Mouse (Mus musculus) adrenal gland, adult 8-10 months (tissue): ENCODE data around the gene Tbc1d14. TPM values are rescaled to one million over a fixed set of nuclear protein-coding genes. Genes with fewer than 3 reads are reported as not detected.

ENCODE experiments used
- DNase-seq: peaks from one replicate; pipeline ENCODE4 v3.0.0; 2022
- total RNA-seq, 4 experiments: library from RNA; stranded (reverse); gene quantifications; 2 replicates each; pipeline ENCODE4 v1.2.4; 2022

Tbc1d14 gene
- total RNA-seq, 4 experiments from 2014 or later = 46.1 to 55.5 (median 53.4) TPM

DNA sequence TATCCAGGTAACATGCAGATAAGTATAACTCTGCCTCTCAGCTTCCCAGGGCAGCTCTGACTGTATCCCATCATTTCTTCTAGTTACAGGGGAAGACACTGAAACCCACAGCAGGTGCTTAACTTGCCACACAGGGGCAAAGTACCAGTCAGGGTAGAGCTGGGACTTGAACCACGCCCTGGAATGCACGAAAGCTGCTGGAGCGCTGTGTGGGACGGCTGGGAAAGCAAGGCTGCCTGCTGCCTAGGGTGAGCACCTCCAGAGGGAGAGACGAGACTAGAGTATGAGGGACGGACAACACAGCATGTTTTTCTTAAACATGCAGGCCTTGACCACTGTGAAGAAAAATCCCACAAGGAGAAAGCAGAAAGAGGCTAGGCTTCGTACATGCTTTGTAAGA is 87.8 kb downstream of the Tbc1d14 start:
- no peak for DNase-seq

DNA sequence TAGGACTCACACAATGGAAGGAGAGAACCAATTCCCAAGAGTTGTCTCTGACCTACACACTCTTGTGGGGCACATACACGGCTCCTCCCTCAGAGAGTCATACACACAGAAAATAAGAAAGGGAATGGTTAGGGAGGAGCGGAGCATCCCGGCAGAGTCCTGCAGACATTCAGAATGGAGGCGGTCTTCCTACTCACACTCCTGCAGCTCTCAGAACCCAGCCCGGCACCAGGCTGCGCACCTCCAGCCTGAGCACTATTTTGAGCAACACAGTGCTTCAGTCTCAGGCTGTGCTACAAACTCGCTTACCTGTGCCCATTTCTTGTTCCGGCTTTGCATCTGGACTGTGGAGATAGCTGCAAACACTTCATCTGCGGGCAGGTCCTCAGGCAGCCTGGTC is 98.4 kb downstream of the Tbc1d14 start:
- no peak for DNase-seq

DNA sequence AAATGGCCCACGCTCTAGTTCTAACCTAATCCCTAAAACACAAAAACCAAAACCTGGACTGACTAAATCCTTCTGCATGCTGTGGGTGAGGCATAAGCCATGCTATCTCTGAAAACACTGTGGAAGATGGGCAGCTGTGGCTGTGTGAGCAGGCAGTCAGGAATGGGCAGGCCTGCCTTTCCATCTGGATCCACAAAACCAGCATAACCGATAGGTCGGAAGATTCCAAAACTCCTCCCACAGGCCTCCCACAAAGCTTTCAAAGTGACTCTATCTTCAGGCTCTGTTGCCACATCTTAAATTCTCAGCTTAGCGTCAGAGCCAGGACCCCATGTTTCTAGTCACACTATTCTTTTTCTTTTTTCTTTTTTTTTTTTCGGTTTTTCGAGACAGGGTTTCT is 99.2 kb downstream of the Tbc1d14 start:
- DNase-seq = no peak

DNA sequence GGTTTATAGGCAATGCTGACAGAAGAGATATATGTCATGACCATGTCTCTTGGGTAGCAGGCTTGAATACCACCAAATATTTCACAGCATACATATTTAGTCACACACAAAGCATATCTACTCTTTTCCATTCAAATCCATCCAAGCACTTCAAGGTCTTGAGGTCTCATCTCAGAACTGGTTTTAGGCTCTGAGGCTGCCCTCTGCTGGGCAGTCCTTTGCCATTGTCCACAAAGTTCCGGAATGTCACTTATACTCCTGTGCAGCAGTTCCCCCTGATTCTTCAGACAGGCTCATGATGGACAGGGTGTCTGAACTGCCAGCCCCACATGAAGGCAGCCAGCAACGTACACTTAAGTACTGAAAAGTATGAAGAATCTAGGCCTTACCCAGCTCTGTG is 103.9 kb downstream of the Tbc1d14 start:
- DNase-seq = no peak

DNA sequence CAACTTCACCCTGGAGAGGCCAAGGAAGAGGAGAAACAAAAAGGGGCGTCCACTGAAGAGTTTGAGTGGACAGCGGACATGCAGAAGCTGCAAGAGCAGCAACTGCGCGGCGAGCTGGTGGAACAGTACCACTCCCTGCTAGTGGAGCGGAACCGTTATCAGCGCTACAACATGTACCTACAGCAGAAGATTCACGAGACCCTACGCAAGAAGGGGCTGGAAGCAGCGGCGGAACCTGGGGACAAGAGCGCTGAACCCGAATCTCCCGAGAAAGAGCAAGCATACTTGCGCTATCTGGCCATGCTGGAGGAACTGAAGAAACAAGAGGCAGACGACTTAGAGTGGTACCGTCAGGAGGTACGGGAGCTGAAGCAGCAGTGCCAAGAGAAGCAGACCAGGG is 107.8 kb downstream of the Tbc1d14 start:
- no peak for DNase-seq

DNA sequence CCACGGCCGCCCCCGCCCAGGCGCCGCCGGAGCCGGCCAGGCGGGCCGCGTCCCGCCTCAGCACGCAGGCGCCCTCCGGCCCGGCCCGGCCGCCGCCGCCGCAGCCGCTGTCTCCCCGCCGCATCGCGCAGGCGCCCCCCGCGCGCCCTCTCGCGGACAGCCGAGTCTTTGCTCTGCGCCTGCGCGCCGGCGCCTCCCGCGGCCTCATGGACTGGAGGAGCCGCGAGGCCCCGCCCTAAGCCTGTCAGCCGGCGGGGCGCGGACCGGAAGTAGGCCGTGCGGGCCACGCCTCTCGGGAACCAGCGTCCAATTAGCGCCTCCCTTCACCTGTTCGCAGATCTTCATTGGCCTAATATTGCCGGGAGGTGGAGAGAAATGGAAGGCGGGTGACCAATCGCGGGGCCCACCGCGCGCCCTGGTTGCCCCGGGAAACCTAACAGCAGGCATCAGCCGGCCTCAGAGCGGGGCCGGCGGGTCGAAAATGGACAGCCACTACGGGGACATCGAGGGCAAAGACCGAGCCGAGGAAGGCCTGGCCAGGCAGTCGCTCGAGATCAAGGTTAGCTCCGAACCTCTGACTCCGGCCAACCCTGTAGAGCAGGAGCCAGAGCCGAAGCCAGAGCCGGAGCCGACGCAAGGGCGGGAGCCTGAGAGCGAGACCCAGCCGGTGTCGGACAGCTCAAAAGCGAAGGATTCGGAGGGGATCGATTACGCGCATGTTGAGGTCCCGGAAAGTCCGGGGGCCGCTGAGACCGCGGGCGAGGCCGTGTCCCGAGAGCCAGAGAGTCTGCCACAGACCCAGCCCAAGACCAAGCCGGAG is 108.7 kb downstream of the Tbc1d14 start, which contains the start of the genes Tada2b and Ccdc96:
Tada2b (minus strand) TSS at position 115 of the 820 bp plus-strand sequence.
Ccdc96 (plus strand) TSS at position 418 of the 820 bp plus-strand sequence.
- peak; percentile 98 for DNase-seq

DNA sequence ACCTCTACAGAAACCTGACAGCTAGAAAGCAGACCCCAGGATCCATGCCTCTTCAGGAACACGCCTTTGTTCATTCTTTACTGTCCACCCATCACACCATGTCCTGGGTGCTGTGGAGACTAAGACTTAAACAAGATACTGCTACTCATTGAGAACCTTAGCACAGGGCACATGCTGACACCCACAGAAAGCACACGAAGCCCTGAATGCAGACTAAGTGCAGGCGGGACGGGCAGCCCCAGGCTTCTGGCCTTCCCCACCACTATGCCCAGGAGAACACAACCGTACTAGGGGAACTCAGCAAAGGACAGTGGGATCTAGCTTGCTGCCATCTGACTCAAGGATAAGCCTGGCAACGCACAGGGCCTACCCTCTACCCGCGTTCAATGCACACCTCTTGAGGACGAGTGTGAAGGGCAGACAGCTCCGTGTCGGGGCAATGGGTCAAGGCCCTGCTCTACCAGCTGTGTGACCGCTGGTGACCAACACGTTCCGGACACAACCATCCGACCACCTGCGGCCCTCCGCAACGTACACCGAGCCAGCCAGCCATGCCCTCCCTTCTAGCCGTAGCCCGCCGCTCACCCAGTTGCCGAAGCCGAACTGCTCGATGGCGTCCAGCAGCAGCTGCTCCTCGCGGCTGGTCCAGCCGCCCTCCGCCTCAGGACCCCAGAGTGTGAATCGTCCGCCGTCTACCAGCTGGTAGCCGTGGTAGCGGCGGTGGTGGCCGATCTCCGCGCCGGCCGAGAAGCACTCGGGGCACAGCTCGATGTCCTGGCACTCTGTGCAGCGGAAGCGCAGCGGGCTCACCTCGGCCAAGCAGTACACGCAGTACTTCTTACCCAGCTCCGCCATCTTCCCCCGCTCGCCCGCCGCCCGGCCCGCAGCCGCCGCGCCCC is 109.6 kb downstream of the Tbc1d14 start:
- DNase-seq = no peak

DNA sequence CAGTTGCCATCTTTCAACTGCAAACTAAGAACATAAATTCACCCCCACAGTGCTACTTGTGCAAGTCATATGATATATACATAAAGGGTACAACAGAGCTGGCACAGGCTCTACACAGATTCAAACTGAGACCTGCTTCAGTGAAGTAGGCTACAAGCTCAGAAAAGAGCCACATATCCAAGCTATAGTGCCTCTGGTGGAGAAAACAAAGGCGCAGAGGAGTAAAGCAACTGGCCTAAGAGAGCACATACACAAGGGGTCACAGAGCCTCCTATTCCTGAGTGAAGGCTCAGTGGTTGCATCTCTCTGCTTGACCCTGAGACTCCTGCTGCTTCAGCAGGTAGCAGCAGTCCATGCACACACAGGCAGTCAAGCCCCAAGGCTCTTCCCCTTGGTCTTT is 112.0 kb downstream of the Tbc1d14 start:
- no peak for DNase-seq

DNA sequence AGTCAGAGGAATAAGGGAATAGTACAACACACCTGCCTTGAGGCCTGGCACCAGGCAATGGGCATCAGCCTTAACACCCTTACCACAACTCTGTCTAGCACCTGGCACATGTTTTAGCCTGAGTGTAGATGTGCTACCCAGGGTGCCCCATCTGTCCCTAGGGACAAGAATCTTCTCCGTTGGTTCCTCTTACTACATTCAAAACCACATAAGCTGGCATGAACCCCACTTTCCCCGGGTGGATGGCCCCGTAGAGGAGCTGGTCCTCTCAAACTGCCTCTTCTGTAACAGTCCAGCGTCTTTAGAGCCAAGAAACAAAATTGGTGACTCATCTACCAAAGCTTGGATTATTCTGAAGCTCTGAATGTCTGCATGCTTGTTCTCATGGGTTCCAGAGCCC is 112.7 kb downstream of the Tbc1d14 start:
- no peak for DNase-seq

DNA sequence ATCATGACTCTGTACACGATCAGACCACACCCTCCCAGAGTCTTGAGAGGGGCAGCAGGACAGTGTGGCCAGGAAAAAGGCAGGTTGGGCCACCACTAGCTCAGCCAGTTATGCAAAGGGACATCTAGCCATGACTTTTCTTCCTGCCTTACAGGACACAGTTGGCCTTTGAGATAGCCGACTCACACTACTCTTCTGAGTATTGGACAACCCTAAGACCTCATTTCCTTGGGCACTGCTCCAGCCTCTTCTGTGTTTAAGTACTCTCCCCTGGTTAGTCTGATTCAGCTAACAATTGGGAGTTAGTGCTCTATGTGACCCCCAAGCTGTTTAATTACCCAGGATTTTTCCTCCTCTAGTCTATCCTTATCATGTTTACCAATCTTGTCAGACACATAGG is 113.3 kb downstream of the Tbc1d14 start:
- DNase-seq = no peak

DNA sequence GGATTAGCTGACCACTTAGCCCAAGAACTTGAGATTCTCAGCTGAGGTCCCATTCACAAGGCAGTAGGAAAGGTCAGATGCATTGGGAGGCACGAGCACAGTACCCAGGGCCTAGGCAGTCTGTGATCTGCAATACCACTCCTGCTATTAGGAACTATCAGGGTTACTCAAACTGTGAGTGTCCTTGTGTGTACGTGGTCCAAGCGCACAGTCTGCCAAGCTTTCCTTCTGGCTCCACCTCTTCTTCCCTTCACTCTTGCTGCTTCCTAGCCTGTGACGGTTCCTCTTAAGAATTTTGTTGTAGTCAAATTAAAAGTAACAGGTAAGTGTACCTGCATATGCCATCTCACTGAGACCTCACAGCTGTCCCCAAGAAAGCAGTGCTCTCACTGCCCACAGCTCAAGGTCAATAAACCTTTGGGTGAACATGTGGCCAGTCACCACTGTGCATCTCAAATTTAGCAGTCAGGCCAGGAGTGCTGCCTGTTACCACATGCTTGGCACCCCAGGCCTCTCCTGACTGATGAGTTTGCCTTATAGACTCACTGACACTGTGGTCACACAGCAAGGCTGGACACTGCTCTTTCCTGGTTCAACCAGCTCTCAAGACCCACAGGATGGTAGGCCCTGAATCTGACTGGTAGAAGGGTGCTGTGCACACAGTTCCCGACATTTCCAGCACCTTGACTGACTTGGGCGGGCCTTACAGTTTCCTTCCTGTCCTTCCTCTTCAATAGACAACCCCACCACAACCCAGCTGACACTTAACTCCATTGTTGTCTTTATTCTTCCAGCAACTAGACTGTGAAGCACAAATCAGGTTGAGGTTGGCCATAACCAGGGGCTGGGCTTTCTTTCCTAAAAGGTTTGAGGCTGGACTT is 114.3 kb downstream of the Tbc1d14 start:
- no peak for DNase-seq

DNA sequence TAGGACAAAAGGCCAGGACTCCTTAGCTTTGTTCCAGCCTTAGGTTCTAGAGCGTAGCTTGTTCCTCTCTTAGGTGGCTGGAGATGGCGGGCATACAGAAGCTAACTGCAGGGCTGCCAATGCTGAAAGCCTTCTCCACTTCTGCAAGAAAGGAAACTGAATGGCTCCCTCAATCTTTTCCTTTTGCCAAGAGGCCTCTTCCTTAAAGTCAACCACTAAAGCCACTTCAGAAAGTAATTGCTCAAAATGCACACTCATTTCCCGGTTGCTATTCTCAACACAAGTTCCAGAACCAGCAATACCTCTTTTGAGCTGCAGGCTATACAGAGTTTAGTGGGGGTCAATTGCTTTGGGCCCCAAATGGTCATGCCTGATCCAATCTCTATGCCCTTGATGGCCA is 115.6 kb downstream of the Tbc1d14 start:
- no peak for DNase-seq

DNA sequence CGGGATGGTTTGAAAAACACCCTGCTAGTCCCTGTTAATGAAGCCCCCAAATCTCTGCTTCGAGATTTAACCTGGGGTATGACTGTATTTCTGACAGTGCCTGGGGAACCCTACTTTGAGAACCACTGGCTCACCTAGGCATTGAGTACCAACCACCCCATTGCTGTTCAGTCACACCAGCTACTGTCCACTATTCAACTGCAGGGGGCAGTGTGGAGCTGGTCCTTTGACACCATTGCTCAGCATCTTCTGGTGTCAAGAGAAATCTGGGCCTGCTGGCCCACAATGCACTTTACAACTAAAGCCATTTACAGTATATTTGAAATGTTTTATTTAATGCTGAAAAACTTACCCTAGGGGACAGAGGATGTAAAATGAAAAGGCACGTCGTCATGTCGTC is 118.8 kb downstream of the Tbc1d14 start:
- no peak for DNase-seq

DNA sequence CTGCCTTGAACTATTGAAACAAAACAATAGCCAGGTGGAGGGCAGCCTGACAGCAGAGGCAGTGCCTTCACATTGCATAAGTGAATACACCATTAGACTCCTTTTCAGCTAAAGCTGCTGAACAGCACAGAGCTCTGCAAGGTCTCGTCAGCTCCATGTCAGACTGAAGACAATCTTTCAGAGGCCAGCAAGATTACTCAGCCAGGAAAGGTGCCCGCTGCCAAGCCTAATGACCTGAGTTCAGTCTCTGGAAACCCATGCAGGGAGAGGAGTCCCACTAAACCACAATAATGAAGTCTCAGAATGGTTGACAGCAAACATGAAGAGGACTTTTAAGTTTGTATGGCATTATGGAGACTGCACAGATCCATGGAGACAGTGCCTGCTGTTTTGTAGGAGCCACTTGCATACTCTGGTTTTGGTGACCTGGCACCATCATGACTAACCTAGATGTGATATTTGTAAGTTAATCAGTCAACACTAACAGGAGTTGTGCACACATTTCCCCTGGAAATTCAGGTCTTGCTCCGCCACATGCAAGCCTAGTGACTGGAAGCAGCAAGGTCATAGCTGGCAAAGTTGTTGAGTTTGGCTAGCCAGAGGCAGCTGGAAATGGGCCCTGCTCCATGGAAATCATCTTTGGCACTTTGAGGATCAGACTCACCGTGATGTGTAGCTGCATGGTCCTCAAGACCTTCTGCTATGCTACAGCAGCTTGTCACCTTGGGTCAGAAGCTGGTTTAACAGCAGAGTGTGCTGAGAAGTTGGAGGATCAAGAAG is 120.0 kb downstream of the Tbc1d14 start:
- no peak for DNase-seq

DNA sequence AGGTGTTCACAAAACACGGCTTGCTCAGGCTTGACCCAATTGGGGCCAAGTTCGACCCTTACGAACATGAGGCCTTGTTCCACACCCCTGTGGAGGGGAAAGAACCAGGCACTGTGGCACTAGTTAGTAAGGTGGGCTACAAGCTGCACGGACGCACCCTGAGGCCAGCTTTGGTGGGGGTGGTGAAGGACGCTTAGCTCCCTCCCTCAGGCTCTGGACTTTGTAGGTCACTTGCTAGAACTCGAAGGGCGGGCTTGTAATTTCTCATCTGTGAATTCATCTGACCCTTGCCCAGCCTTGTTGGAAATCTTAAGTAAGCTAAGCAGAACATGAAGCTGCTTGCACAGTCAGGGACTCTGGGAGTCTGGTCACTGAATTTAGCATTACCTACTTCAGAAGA is 121.9 kb downstream of the Tbc1d14 start:
- DNase-seq = no peak

DNA sequence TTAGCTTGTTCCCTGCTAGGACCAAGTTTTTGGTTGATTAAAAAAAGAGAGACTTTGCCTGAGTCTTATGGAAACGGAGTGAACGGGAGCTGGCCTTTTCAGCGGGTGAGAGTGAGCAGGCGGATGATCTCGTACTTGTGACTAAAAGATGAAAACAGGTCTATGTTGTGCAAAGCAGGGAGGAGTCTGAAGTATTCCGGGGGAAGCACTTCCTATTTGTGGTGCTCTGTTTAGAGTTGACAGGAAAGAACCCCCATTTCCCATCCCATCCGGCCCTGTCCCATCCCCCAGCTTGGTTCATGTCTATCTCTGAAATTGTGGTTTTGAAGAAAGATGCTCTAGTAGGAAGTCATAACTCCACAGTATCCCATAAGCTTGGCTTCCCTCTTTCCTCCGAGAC is 127.2 kb downstream of the Tbc1d14 start:
- no peak for DNase-seq

DNA sequence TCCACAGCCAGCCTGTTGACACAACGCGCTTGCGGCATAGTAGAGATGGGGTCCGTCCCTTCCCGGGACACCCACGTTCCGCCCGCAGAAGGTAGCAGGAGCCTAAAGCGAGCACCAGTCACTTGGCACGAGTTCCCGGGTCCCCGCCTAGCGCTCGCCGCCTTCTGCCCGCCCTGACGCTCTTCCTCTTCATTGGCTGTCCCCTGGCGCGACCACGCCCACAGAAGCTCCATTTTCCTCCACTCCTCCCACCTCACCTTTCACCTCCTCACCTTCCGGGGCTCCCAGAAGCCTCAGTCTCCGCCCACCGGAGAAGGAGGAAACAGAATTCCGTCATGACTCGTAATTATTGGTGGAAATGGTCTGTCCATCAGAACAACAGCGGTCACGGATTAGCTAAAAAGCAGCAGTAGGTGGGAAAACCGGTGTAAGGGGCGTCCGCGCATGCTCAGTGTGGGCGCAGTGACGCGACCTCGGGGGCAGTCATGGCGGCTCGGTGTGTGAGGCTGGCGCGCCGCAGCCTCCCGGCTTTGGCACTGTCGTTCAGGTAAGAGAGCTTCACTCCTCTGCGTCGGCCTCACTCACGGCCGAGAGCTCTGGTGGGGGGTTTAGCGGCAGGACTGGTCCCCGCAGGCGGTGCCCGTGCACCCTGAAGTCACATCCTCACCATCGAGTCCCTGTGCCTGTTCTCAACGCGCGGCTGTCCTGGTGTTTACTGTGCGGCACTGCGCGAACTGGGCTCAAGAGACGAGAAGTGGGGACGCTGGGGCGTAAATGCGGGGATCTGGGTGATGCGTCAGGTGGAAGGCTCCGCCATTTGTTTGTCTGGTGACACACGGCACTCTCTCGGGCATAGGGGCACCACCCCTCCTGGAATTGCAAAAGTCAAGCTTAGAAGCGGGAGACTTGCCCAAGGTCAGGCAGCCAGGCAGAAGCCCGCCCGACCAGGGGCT is 128.1 kb downstream of the Tbc1d14 start, which contains the start of gene Grpel1:
Grpel1 (plus strand) TSS at position 290 of the 953 bp plus-strand sequence.
- DNase-seq = peak; percentile 100

DNA sequence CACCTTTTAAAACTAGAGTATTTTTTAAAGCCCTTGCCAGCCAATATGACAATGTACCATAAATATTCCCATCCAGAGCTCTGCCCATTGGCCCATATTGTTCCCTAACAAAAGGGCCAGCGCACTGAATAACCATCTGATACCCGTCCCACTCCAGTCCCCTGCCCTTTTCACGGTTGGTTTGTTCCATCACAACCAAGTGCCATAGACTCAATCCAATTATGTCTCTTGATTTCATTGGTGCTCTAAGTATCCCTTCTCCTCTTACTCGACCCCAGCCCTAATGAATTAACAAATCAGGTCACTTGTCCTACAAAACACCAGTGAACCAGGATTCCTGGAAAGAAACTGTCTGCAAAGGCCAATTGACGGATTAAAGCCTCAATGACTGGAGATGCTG is 129.7 kb downstream of the Tbc1d14 start:
- DNase-seq = no peak

DNA sequence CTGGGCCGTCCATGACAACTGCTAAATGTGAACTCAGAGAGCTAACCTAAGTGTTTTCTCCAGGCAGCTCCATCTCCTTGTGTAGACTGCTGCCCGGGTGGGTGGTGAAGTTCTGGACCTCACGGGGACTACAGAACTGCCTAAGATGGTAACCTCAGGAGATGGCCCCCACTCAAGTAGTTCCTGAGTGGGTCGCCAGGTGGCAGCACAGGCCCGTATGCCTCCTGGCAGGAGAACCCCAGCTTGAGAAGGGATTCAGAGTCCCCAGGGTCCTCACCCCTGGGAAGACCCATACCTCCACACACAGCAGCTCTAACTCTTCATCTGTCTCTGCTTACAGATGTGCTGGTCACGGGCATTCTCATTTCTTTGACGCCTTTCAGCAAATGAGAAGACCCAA is 130.3 kb downstream of the Tbc1d14 start:
- DNase-seq = peak; percentile 63

DNA sequence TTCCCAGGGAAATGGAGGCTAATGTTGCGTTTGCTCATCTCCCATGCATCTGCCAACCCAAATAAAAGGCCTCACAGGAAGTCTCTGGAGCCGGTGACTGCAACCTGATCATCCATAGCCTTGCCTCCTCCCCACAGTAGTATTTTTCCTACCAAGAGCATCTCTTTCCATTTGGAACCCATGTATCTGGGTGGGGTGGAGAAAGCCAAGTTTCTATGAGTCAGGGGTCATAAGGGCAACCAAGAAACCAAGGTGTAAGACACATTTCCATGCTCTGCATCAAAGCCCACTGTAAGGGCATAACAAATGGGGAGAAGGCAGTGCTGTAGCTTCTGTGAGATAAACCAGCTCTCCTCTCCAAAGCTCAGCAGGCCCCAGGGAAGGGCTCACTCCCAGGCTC is 131.8 kb downstream of the Tbc1d14 start:
- DNase-seq = no peak
